Mouse (Mus musculus) small intestine, adult 2 months (tissue): ENCODE measurements around the gene Gm29427. TPM values are rescaled to one million over a fixed set of nuclear protein-coding genes. Genes with fewer than 3 reads are reported as not detected.
"Not testable (repeated sequence)": the region's sequence is repeated elsewhere in the genome, so short reads cannot be mapped to it uniquely, and the experiment has no call there.

Experiments used
- H3K27ac ChIP-seq: fragments of 200-500 bp; 2 replicates; pipeline ENCODE4 v1.5.1; 2012; ENCODE audit warnings: low read depth, low read length, control low read depth, inconsistent platforms; ENCODE audit not compliant: insufficient read depth
- H3K27me3 ChIP-seq: fragments of 200-500 bp; 2 replicates; pipeline ENCODE4 v1.6.1; 2012; ENCODE audit warnings: mild to moderate bottlenecking, moderate library complexity, low read length, inconsistent platforms; ENCODE audit not compliant: control insufficient read depth, insufficient read depth
- H3K36me3 ChIP-seq: fragments of 200-500 bp; 2 replicates; pipeline ENCODE4 v1.6.1; 2012; ENCODE audit warnings: mild to moderate bottlenecking, low read length, control low read depth, inconsistent platforms; ENCODE audit not compliant: control insufficient read depth, insufficient read depth
- H3K4me1 ChIP-seq: fragments of 200-500 bp; 2 replicates; pipeline ENCODE4 v1.6.1; 2012; ENCODE audit warnings: low read length, inconsistent platforms, mixed read lengths; ENCODE audit not compliant: control insufficient read depth, insufficient read depth, insufficient read length
- H3K4me3 ChIP-seq: fragments of 200-500 bp; 2 replicates; pipeline ENCODE4 v1.5.1; 2012; ENCODE audit warnings: low read depth, mild to moderate bottlenecking, control low read depth, inconsistent platforms, low read length, moderate library complexity
- CTCF ChIP-seq: fragments of 200-500 bp; IDR thresholded peaks from 2 replicates; pipeline ENCODE4 v1.5.1; 2012; ENCODE audit warnings: low read depth, mild to moderate bottlenecking, control low read depth, inconsistent platforms, low read length, moderate library complexity, mixed read lengths; ENCODE audit not compliant: insufficient replicate concordance, insufficient read length; ENCODE audit errors: extremely low read depth
- POLR2A ChIP-seq: fragments of 200-500 bp; IDR thresholded peaks from 2 replicates; pipeline ENCODE4 v1.6.1; 2012; ENCODE audit warnings: low read depth, mild to moderate bottlenecking, control low read depth, inconsistent platforms, low read length, moderate library complexity
- WGBS: fragments of 180-500 bp; shearing (Covaris S2); methylation state at CpG from one replicate; pipeline ENCODE4 v1.1.7; 2018; 5-methylcytosine and 5-hydroxymethylcytosine counted together
- polyA plus RNA-seq: library from polyadenylated mRNA; depleted of rRNA; stranded (reverse); fragments of >200 nt; gene quantifications from 2 replicates; pipeline ENCODE4 v1.2.3, GENCODE M21; 2012

Gm29427 gene
- polyA plus RNA-seq, 1 experiment, result not detected

GRCm38 (mm10) chr1:130699937-130700633 lies 15.5 kb downstream of the Gm29427 start:
- WGBS, result 85% methylated on average over 10 of the region's 10 CpGs
- peaks cover 3% of the 10 kb centered on the region; the same call in 1 of the 2 replicates for H3K4me1 ChIP-seq
- no peak overlapping the region for H3K4me3 ChIP-seq
- H3K27me3 ChIP-seq, result no peaks in the 10 kb centered on the region
- H3K36me3 ChIP-seq, result peaks cover 62% of the 10 kb centered on the region
- H3K27ac ChIP-seq, result no peak overlapping the region
- TF ChIP-seq CTCF, result no peak
- TF ChIP-seq POLR2A, result no peak

GRCm38 (mm10) chr1:130698601-130699000 lies 17.0 kb downstream of the Gm29427 start:
- Histone ChIP-seq H3K27ac (no peak overlapping the region), H3K4me3 (no peak overlapping the region), H3K4me1 (peaks cover 5% of the 10 kb centered on the region; the same call in 1 of the 2 replicates), H3K27me3 (no peaks in the 10 kb centered on the region), H3K36me3 (peaks cover 58% of the 10 kb centered on the region)
- TF ChIP-seq CTCF (no peak), POLR2A (no peak)
- 93% methylated on average over 5 of the region's 5 CpGs for WGBS

GRCm38 (mm10) chr1:130683905-130684304 lies 31.7 kb downstream of the Gm29427 start:
- TF ChIP-seq POLR2A, result no peak
- no peak overlapping the region for H3K4me3 ChIP-seq
- 33% methylated on average over 1 of the region's 1 CpGs for WGBS
- no peaks in the 10 kb centered on the region for H3K27me3 ChIP-seq
- peaks cover 3% of the 10 kb centered on the region for H3K36me3 ChIP-seq
- peaks cover 19% of the 10 kb centered on the region; the same call in 1 of the 2 replicates for H3K4me1 ChIP-seq
- no peak overlapping the region for H3K27ac ChIP-seq

GRCm38 (mm10) chr1:130681656-130682413 lies 33.8 kb downstream of the Gm29427 start:
- TF ChIP-seq POLR2A (no peak), CTCF (no peak)
- H3K4me3 ChIP-seq, result no peak overlapping the region
- peak overlapping the region; percentile 89 for H3K27ac ChIP-seq
- WGBS, result 30% methylated on average over 6 of the region's 6 CpGs
- H3K27me3 ChIP-seq, result no peaks in the 10 kb centered on the region
- no peaks in the 10 kb centered on the region for H3K36me3 ChIP-seq
- peaks cover 25% of the 10 kb centered on the region; the same call in 1 of the 2 replicates for H3K4me1 ChIP-seq

- no peaks in the 10 kb centered on the region for H3K27me3 ChIP-seq
- peak overlapping the region; percentile 89 for H3K27ac ChIP-seq
- TF ChIP-seq CTCF (no peak), POLR2A (no peak)
- no peaks in the 10 kb centered on the region for H3K36me3 ChIP-seq
- no peak overlapping the region for H3K4me3 ChIP-seq
- H3K4me1 ChIP-seq, result peaks cover 25% of the 10 kb centered on the region; the same call in 1 of the 2 replicates
- WGBS, result 12% methylated on average over 2 of the region's 2 CpGs
Measured at GRCm38 (mm10) chr1:130681075-130681474, 34.5 kb downstream of the Gm29427 start.

- H3K4me3 ChIP-seq, result no peak overlapping the region
- H3K27me3 ChIP-seq, result no peaks in the 10 kb centered on the region
- H3K27ac ChIP-seq, result no peak overlapping the region
- WGBS, result 63% methylated on average over 2 of the region's 2 CpGs
- no peaks in the 10 kb centered on the region for H3K36me3 ChIP-seq
- TF ChIP-seq POLR2A, result no peak
- TF ChIP-seq CTCF, result no peak
- H3K4me1 ChIP-seq, result peaks cover 21% of the 10 kb centered on the region; the same call in 1 of the 2 replicates
Measured at GRCm38 (mm10) chr1:130678551-130678950, 37.0 kb downstream of the Gm29427 start.

GRCm38 (mm10) chr1:130663576-130663975 lies 52.0 kb downstream of the Gm29427 start:
- WGBS, result 83% methylated on average over 5 of the region's 5 CpGs
- not testable (repeated sequence) for H3K27ac ChIP-seq, H3K4me1 ChIP-seq, H3K27me3 ChIP-seq, H3K4me3 ChIP-seq, H3K36me3 ChIP-seq
